Comparison of ENCODE assay signal across 1 mouse cellular context in the genomic region with DNA sequence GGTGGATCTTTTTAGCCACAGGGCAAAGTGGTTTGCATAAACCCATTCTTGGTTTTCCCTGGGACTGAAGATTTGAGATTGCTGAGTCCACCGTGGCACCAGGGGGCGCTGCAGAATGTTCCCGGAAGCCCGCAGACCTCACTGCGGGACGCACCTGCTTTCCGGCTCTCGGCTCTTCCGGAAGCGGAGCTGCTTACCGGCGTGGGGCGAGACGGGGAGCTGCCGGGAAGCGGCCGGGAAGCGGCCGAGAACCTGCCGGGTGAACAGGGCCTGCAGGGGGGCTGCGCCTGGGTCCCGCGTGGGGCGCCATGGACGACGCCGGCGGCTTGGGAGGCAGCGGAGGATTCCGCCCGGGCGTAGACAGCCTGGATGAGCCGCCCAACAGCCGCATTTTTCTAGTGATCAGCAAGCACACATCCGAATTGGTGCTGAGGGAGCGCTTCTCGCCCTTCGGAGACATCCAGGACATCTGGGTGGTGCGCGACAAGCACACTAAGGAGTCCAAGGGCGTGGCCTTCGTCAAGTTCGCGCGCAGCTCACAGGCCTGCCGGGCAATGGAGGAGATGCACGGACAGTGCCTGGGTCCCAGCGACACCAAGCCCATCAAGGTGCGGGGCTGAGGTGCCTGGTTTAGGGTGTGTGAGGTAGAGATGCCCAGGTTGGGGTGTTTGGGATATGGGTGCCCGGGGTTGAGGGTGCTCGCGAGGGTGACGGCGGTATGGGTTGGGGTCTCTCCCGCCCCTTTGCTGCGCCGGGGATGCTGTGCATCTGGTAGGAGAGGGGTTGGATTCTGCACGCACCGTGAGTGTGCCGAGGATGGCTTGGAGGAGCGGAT.
TF ChIP-seq lines count a peak whose summit lies in the region.

A gene (plus strand): TSS at position 164 of the 835 bp plus-strand sequence.

TF ChIP-seq in CH12.LX, 34 proteins besides CTCF, POLR2A, EP300 and RAD21 (continued from another document):
- peak; percentile 49; the same call in 1 of the 2 replicates for TF ChIP-seq IRF4 (IDR thresholded peaks at IDR 0.05; ENCODE audit: low read depth, low read length)
- TF ChIP-seq MXI1 (IDR thresholded peaks at IDR 0.05; ENCODE audit: low read depth, low read length) = peak; percentile 93
- TF ChIP-seq SMC3 (IDR thresholded peaks at IDR 0.05; ENCODE audit: low read depth, low read length) = peak; percentile 35
- TF ChIP-seq JUND (conservative IDR thresholded peaks at IDR 0.05; ENCODE audit: low read depth, low read length) = no peak
- TF ChIP-seq ZKSCAN1 (IDR thresholded peaks at IDR 0.05; ENCODE audit: borderline replicate concordance, low read depth, low read length) = no peak
- TF ChIP-seq POLR2AphosphoS2 (IDR thresholded peaks at IDR 0.05; ENCODE audit: low read depth, low read length) = no peak
- TF ChIP-seq GABPA (IDR thresholded peaks at IDR 0.05; ENCODE audit: insufficient replicate concordance, low read depth, low read length) = peak; percentile 82
- peak; percentile 89 for TF ChIP-seq HCFC1 (IDR thresholded peaks at IDR 0.05; ENCODE audit: low read depth, low read length)
- peak; percentile 81; the same call in 1 of the 2 replicates for TF ChIP-seq KAT2A (IDR thresholded peaks at IDR 0.05; ENCODE audit: insufficient replicate concordance, low read length)
- no peak for TF ChIP-seq USF2 (conservative IDR thresholded peaks at IDR 0.05; ENCODE audit: low read depth, low read length)
- TF ChIP-seq CHD2 (IDR thresholded peaks at IDR 0.05; ENCODE audit: low read length) = no peak
- no peak for TF ChIP-seq RCOR1 (conservative IDR thresholded peaks at IDR 0.05; ENCODE audit: low read depth, low read length)
- peak; percentile 34; the same call in 1 of the 2 replicates for TF ChIP-seq ZNF384 (IDR thresholded peaks at IDR 0.05; ENCODE audit: low read depth, low read length)
- TF ChIP-seq TCF12 (IDR thresholded peaks at IDR 0.05; ENCODE audit: low read depth, low read length) = peak; percentile 85
- peak; percentile 76 for TF ChIP-seq MEF2A (IDR thresholded peaks at IDR 0.05; ENCODE audit: borderline replicate concordance, low read depth, low read length)
- TF ChIP-seq ETS1 (conservative IDR thresholded peaks at IDR 0.05; ENCODE audit: low read depth, low read length) = peak; percentile 22; the same call in 1 of the 2 replicates
- no peak for TF ChIP-seq NRF1 (IDR thresholded peaks at IDR 0.05; ENCODE audit: low read depth, low read length)
- TF ChIP-seq E2F4 (IDR thresholded peaks at IDR 0.05; ENCODE audit: insufficient replicate concordance, low read depth, low read length) = no peak
- TF ChIP-seq ELF1 (IDR thresholded peaks at IDR 0.05; ENCODE audit: low read depth, low read length) = peak; percentile 99
